Mouse (Mus musculus): ENCODE data around the gene Nxf2. TPM values are rescaled to one million over a fixed set of nuclear protein-coding genes. Genes with fewer than 3 reads are reported as not detected.

The Nxf2 gene
- 0.22 and 0.29 TPM in 2 replicates for polyA plus RNA-seq (2015; fragmentation: Nextera tagmentation; extraction: Ambion mirVana)

DNA sequence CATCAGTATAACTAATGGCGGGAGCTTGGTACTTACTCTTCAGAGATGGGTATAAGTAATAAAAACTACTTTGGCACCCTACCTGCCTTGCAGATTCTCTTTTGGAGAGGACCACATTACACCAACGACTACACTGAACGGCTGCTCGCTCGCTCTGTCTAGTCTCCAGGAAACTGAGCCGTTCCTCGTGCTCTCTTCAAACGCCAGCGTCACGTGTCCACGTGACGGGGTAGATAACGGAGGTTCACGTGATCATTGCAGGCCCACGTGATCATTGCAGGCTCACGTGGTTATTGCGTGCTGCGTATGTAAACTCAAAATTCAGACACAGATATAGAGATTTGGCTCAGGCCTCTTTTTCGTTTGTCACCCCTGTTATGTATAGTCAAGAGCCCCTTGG, at the start of gene Nxf2:
Gene Nxf2, minus strand, starts transcription at position 209 of the 400 bp plus-strand sequence.

GRCm38 (mm10) chrX:135008720-135009470, 44.3 kb upstream of the Nxf2 start, which contains the start of gene Zmat1:
Gene Zmat1, minus strand, starts transcription at chrX:135009209.

Other genes with a start within 250 kb of the Nxf2 start
- gene Armcx1, start 246.8 kb downstream of the Nxf2 start, polyA plus RNA-seq (2015; fragmentation: Nextera tagmentation; extraction: Ambion mirVana): 28.4 and 28.6 TPM in 2 replicates
- gene Armcx6, start 213.3 kb downstream of the Nxf2 start, polyA plus RNA-seq (2015; fragmentation: Nextera tagmentation; extraction: Ambion mirVana): 19.4 and 19.7 TPM in 2 replicates
- gene Armcx3, start 208.2 kb downstream of the Nxf2 start, polyA plus RNA-seq (2015; fragmentation: Nextera tagmentation; extraction: Ambion mirVana): 90.7 and 93.7 TPM in 2 replicates
- 40.6 and 41.0 TPM in 2 replicates for gene Armcx2, start 155.5 kb downstream of the Nxf2 start, polyA plus RNA-seq (2015; fragmentation: Nextera tagmentation; extraction: Ambion mirVana)
- 3.8 and 3.9 TPM in 2 replicates for gene Zmat1, start 44.5 kb upstream of the Nxf2 start, polyA plus RNA-seq (2015; fragmentation: Nextera tagmentation; extraction: Ambion mirVana)
- gene Gm15023, start 212.9 kb upstream of the Nxf2 start, polyA plus RNA-seq (2015; fragmentation: Nextera tagmentation; extraction: Ambion mirVana): 0.04 TPM in 1 of 2 replicates, not detected in the other
- 2.3 and 3.8 TPM in 2 replicates for gene Tceal6, start 245.9 kb upstream of the Nxf2 start, polyA plus RNA-seq (2015; fragmentation: Nextera tagmentation; extraction: Ambion mirVana)

Data from skeletal muscle tissue, postnatal 0 days (tissue).